Mouse (Mus musculus) heart, postnatal 25 days (tissue): ENCODE measurements around the gene Olfr424. TPM values are rescaled to one million over a fixed set of nuclear protein-coding genes. Genes with fewer than 3 reads are reported as not detected.
A peak's percentile ranks its signal among the peaks of the same experiment; 100 is the strongest.

Experiments
- DNase-seq: peaks from one replicate; pipeline ENCODE4 v3.0.0; 2022; ENCODE audit warnings: low spot score
- intact Hi-C: fragments of 180-260 bp; cut with DNase I; formaldehyde crosslinking; loops from one replicate; pipeline ENCODE4 v1.15.1; 2025
- total RNA-seq, 2 experiments: library from RNA; stranded (reverse); gene quantifications; 2 replicates each; pipeline ENCODE4 v1.2.3; 2021

Gene Olfr424
- total RNA-seq: not detected

DNA sequence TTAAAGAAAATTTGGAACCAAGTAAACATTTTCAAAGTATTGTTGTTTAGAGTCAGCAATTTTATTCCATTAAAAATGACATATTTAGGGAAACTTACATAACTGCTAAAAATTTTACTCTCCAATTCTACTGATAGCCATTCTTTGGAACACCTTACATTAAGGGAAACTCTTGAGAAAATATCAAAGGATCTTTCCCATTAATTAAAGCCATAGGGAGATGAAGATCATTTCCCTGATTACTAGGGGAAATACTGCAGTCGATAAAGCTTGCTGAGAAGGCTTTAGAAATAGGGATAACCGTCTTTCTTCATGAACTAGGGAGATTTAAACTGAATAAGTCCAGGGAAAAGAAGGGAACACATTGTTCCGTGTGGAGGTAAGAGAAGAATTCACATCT, at the start of gene Olfr424:
Gene Olfr424 (plus strand): TSS at position 301 of the 400 bp plus-strand sequence.
- no peak for DNase-seq
- intact Hi-C loops: no loop called here

DNA sequence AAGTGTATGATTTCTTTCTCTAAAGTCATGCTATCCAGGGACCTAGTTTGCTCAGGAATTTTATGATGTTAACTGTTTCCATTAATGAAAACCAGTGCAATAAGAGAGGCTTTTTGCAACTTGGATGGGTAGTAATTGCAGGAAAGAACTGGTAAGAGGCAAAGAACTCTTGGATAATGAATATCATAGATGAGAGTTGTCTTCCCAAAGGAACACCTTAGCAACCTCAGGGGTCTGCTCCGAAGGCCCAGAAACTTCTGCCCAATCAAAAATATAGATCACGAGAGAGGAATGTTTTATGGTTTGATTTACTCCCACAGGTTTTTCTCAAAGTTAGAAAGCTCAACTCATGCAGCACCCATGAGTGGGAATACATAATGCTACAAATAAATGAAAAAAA, 47.3 kb upstream of the Olfr424 start, which contains the start of gene Olfr429:
Gene Olfr429 (plus strand): TSS at position 301 of the 400 bp plus-strand sequence.
- intact Hi-C loops: no loop called here
- no peak for DNase-seq

DNA sequence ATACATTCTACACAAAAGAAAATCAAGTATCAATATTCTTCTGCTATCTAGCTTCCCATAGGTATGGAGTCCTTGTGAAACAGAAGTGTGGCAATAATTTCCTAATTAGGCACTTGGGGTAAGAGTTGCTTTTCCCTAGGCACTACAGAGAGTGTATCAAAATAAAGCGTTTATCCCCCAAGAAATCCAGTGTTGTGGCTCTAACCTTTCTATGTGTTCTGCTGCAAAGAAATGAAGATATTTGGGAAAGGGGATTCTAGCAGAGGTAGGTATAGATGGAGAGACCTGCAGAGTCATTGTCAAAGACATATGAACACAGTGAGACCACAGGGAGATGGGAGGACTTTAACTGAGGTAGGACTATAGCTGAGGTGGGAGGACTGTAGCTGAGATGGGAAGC, 34.7 kb upstream of the Olfr424 start, which contains the start of gene Olfr427:
Gene Olfr427 (plus strand): TSS at position 301 of the 400 bp plus-strand sequence.
- DNase-seq: no peak

DNA sequence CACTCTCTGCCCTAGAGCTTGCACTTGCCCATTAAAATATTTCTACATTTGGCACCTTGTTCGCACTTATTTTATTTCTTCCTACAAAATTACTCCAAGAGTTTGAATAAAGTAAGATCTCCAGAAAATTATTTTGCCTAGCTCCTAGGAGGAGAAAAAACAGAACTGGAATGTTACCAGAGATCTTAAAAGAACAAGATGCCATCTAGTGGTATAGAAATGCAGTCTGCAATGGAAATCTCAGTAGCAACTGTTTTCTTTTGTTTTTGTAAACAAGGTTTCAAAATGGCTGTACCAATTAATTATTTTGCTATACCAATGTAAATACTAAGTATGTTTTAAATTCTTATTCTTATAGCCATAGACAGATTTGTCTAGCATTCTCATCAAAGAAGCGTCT, 27.6 kb upstream of the Olfr424 start:
- no peak for DNase-seq
- intact Hi-C loops: loop anchor here (2.0 to 10.0 kb wide), 2 partner anchors 249 to 647 kb away; no protein-coding TSS in a partner anchor

More for the DNA sequence above, 34.7 kb upstream of the Olfr424 start, which contains the start of gene Olfr427:
- intact Hi-C loops: no loop called here

DNA sequence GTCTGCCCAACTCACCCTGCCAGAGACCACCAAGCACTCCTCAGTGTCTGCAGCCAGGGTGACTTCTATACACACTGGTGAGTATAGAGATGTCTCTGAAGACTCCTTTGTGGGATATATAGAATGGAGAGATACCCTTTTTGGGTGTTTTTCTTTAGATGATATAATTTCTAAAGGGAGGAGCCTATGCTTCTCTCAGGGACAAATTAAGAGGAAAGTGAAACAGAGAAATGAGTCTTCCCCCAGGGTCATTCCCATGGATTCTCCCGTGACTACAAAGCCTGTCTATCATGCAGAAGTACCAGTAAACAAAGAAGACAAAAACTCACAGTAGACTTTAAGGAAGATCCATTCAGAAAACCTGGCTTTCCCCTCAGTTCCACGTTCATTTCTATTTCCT, 10.3 kb upstream of the Olfr424 start, which contains the start of gene Olfr231:
Gene Olfr231 (minus strand): TSS at position 101 of the 400 bp plus-strand sequence.
- intact Hi-C loops: no loop called here

GRCm38 (mm10) chr1:174131999-174132398, 682 bp downstream of the Olfr424 start:
- DNase-seq: no peak
- intact Hi-C loops: no loop called here

More for the DNA sequence above, 10.3 kb upstream of the Olfr424 start, which contains the start of gene Olfr231:
- DNase-seq: no peak

- no peak for DNase-seq
- intact Hi-C loops: no loop called here
These were observed 10.1 kb downstream of the Olfr424 start for GRCm38 (mm10) chr1:174141384-174141783.

- no peak for DNase-seq
- intact Hi-C loops: no loop called here
These were observed 15.4 kb downstream of the Olfr424 start for GRCm38 (mm10) chr1:174146696-174147095.

DNA sequence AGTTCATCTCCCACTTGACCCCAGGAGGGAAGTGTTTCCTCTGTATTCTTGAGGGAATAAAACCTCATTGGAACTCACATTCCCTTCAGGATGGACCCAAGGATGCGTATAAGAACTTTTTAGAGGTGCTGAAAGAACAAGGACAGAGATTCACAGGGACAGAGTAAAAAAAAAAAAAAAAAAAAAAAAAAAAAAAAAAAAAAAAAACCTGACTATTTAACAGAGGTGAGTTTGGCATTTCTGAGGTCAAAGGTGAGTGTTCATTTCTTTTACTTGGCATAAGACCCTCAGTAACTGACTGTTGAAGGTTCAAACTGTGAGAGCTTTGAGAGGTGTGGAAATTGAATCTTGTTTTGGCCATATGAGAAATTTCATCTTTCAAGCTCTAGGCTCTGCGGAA, 18.0 kb downstream of the Olfr424 start:
- DNase-seq: no peak
- intact Hi-C loops: no loop called here

DNA sequence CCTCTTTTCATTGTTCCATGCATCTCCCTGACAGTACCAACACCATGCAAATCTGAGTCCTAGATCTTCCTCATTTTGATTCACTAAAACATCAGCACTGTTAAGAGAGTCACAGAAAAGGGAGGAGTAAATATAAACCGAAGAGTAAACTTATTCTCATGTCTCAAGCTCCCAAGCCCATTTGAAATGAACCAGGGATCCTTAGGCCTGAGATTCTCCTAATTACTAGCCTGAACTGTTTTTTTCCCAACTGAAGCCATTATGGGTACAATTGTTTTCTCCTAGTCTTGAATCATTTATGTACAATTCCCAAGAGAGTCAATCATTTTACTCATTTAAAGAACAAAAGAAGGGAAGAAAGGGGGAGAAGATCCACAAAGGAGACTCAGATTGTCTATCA, 24.0 kb downstream of the Olfr424 start, which contains the start of gene Olfr420:
Gene Olfr420 (plus strand): TSS at position 301 of the 400 bp plus-strand sequence.
- DNase-seq: no peak
- intact Hi-C loops: no loop called here

DNA sequence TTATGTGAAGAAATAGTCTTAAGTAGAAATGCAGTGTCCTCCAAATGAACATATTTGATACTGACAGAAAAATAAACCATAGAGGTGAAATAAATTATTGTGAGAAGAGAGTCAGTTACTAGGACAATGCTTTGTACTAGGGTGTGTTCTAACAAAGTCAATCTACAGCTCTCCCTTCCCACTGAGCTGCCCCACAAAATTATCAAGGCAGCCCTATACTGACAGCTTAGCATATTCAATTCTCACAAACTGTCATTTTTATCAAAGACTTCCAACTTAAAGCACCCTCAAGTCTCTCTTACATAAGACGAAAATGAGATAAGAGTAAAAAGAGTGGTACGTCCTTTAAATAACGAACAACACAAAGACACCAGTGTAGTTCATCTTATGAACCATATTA, 26.3 kb downstream of the Olfr424 start:
- no peak for DNase-seq
- intact Hi-C loops: no loop called here

DNA sequence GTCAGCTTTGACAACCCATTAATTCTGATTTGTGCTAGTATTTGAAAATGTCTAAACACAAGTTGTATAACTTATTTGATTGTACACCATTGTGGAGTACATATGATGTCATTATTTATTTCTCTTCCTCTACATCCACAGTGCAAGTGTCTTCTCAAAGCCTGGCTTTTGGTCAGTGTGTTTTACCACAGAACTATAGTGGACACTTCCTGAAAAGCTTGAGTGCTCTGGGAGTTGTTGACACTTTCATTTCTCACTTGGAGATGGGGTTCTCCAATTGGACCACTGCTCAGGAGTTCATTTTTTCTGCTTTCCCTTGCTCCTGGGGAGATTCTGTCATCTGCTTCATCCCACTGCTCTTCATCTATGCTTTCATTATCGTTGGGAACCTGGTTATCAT, 27.2 kb downstream of the Olfr424 start:
- intact Hi-C loops: no loop called here
- no peak for DNase-seq

GRCm38 (mm10) chr1:174159095-174159494, 27.8 kb downstream of the Olfr424 start:
- intact Hi-C loops: no loop called here
- no peak for DNase-seq

GRCm38 (mm10) chr1:174169024-174169423, 37.7 kb downstream of the Olfr424 start:
- no peak for DNase-seq
- intact Hi-C loops: no loop called here

- DNase-seq: no peak
- intact Hi-C loops: no loop called here
These were observed 39.6 kb downstream of the Olfr424 start for GRCm38 (mm10) chr1:174170706-174171501.

- intact Hi-C loops: no loop called here
- DNase-seq: peak; percentile 15
These were observed 40.2 kb downstream of the Olfr424 start for GRCm38 (mm10) chr1:174171537-174171936.

DNA sequence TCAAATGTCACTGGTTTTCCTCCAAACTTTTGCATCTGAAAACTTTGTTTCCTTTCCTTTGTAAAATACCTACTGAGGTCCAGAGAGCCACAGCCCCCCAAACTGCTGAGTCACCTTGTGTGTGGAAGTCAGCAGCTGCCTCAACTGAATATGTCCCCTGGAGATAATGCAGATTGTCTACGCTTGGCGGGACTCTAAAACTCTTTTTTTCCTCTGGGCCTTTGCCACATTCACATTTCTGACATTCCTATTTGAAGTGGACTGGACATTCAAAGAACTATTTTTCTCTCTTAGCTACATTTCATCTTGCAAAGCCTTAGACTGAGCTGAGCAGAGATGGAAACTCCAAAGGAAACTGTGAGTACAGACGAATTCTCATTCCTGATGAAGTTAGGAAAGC, 41.3 kb downstream of the Olfr424 start, which contains the start of gene Spta1:
Gene Spta1 (plus strand): TSS at position 172 of the 400 bp plus-strand sequence.
- no peak for DNase-seq
- intact Hi-C loops: no loop called here
